Mouse (Mus musculus) natural killer cell, adult 2 months (primary cell): ENCODE measurements around the gene Wfdc17.
A peak's percentile ranks its signal among the peaks of the same experiment; 100 is the strongest.

ENCODE experiments used
- DNase-seq, 2 experiments: peaks; one replicate each; pipeline ENCODE4 v3.0.0; 2022; ENCODE audit warnings: low spot score in 2 of 2

Wfdc17 gene

DNA sequence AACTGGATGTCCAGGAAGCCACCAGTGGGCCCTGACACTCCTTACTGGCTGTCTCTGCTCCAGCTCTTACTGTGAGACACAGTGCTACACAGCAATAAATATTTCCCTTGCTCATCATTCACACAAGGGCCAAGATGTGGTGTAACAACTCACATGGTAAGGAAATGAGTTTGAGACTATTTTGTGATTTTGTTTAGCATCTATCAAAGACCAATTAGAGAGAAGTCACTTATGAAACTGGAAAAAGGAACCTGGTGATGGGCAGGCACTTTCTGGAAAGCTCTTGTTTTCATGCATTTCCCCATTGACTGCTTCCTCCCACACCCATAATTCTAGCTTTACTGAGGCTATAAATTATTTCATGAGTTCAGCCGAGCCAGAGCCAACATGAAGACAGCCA lies at the start of gene Wfdc17:
Wfdc17 (plus strand) TSS at position 287 of the 400 bp plus-strand sequence.
- no peak for DNase-seq

DNA sequence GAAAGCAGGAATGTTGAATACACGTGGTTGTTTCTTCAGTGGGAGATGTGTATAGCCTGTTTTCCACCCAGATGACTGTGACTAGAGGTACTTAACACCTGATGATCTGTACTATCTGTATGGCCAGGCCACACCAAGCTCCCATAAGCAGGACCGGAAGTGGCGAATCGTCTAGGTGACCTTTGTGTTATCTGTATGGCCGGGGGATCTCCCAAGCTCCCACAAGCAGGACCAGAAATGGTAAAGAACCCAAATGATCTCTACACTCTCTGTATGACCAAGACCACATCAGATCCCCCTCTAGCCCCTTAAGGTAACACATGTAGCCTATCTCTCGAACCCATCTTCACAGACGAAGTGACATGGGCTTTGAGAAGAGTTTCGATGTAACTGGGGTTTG lies 49.2 kb upstream of the Wfdc17 start:
- peak; percentile 68 to 85 for DNase-seq

DNA sequence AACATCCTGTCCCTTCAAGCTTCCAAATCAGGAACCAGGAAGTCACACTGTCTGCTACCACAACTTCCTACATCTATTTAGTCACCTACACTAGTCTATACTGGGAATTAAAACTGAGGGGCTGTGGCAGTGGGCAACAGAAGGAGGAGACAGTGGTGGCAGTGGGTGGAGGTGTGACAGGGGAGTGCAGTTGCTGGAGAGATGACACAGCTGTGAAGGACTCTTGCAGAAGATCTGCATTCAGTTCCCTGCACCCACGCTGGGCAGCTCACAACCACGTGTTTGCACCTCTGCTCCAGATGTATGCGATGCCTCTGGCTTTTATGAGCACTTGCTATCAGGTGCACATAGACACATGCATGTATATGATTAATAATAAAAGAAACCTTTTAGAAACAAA lies 46.3 kb upstream of the Wfdc17 start:
- DNase-seq, result peak; percentile 53 to 71

DNA sequence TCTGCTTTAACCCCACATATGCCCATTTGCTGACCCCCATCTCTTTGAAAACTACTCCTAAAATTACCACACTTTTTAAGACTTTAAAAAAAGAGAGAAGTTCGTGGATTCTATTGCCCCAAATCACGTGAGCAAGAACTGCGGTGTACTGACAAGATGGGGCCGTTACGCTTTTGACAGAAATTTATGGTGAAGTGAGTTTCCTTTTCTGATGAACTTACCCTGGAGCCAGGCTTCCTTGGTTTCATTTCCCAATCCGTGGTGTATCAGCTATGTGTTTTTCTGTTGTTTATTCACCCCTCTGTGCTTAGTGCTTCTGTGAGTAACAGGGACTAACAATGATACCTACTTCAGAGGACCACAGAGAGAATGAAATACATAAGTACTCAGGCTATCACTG lies 45.0 kb upstream of the Wfdc17 start:
- no peak for DNase-seq

DNA sequence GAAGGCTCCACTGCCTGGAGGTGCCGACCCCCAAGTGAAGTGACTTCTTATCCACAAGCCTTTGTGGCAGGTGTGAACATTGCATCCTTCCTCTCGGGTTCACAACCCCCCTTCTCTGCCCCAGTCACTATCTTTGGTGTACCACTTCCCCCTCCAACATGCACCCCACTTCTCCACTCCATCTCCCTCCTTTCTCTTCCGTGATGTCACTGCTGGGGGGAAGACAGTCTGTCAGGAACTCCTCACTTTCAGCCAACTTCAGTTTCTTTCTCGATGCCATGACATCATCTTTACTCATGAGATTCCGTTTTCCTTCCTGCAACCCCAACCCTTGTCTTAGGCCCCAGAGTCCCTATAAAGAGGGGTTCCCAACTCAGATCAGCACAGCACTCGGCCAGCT lies 41.6 kb upstream of the Wfdc17 start, which contains the start of gene Ccl4:
Ccl4 (plus strand) TSS at position 381 of the 400 bp plus-strand sequence.
- DNase-seq, result peak; percentile 82 to 91

DNA sequence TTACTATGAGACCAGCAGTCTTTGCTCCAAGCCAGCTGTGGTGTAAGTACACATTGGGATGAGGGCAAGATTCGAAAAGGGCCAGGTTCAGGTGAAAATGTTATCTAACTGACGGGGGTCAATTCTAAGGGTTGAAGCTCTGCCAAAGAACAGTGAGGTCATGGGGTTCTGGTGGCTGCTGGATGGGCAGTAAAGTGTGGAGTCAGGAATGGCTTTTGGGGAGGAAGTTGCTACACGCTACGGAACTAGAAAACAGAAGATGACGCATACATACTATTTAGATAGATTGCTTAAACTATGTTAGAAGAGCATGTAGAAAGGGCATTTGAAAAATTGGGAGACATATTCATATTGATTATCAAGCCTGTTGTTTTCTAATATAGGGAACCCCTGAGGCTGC lies 40.3 kb upstream of the Wfdc17 start:
- DNase-seq, result no peak

DNA sequence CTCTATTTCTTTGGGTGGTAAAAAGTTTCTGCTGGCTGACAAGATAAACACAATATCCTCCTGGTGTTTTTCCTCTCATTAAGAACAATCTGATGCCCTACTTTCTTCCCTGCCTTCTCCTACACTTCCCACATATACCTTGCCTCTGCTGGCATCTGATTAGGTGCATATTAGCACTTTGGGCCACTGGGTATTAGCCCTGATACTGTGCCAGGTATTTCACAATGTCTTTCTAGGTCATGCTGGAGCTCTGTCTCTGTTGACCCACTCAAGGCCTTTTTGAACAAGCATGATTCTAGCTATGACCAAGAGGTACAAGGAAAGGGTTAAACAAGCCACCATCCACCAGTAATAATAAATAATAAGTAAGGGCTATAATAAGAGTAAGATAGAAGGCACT lies 32.0 kb upstream of the Wfdc17 start:
- DNase-seq, result no peak

DNA sequence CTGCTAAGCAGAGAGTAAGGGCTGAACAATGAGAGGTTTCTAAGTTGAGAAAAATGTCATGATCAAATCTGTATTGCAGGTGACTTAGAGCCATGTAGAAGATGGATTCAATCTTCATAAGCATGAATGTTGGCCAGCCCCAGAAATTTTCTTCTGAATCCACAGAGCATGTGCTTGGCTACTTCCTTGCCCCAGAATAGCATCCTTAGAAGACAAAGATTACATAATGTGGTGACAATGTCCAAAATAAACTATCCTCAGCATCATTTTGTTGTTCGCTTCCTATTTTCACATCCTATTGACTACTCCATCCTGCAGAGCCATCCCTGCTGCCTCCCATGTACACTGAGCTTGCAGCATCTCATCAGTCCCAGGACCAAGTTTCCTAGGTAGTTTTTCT lies 28.1 kb upstream of the Wfdc17 start:
- DNase-seq, result no peak

DNA sequence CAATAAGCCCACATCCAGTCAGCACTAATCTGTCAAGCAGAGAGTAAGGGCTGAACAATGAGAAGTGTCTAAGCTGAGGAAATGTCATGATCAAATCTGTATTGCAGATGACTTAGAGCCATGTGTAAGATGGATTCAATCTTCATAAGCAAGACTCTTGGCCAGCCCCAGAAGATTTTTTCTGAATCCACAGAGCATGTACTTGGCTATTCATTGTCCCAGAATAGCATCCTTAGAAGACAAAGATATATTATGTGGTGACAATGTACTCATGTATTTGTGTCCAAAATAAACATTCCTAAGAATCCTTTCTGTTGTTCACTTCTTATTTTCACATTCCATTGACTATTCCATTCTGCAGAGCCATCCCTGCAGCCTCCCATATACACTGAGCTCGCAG lies 13.9 kb upstream of the Wfdc17 start:
- DNase-seq, result no peak

DNA sequence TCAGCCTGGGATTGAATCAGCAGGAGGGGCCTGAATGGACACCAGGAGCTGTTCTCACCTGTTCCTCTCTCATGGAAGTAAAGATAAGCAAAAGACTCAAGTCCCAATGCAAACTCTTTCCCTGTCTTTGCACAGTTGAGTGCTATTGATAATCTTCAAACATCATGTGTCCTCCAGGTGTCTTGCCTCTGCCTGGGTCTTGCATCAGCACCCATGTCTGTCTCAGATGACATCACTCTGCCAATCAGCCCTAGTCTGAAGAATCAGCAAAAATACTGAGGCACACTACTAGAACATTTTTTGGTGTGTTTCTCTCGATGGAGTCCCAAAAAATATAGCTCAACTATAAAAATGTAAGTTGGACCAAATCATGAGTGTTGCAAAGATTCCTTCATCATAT lies 11.8 kb upstream of the Wfdc17 start:
- no peak for DNase-seq

DNA sequence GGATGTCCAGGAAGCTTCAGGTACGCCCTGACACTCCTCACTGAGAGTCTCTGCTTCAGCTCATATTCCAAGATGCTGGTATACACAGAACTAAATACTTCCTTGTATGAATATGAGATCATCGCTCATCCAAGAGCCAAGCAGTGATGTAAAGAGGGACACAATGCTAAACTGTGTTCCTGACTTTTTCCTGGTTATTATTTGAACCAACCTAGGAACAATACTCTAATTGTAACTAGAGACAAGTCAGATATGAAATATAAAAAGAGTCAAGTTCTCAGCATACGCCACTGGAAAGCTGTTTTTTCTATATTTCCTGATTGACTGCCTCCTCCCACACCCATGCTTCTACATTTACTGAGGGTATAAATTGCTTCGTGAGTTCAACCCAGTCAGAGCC lies 4.9 kb downstream of the Wfdc17 start, which contains the start of gene Wfdc18:
Wfdc18 (plus strand) TSS at position 301 of the 400 bp plus-strand sequence.
- no peak for DNase-seq

DNA sequence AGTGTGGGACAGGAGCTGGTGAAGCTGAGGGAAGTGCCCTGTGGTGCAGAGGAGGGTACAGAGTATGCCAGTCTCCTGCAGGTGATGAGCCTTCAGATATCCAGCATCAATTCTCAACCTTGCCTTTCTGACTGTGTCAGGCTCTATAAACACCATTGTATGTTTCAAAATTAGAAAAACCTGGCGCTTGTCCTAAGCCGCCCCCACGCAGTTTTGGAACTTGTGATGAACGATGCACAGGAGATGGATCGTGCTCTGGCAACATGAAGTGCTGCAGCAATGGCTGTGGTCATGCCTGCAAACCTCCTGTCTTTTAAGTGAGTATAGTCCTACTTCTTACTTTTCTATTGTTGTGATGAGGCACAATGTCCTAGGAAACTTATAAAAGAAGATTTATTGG lies 5.9 kb downstream of the Wfdc17 start:
- no peak for DNase-seq

DNA sequence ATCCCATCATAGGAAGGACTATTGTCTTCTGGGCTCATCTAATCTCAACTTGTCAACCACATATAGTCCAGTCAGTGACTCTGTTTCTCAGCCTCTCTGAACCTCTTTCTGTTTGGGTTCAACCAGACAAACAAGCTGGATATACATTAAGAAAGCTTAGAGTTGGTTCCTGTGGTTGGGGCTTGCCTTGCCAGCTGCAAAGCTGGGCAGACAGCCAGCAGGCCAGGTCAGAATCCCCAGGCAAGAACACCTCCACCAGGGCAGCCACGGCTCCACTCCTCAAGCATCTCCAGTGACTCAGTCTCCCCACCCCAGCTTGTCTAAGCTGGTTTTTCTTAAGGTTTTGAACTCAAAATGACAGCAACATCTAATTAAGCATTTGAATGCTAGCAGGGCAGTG lies 8.9 kb downstream of the Wfdc17 start:
- DNase-seq, result no peak

DNA sequence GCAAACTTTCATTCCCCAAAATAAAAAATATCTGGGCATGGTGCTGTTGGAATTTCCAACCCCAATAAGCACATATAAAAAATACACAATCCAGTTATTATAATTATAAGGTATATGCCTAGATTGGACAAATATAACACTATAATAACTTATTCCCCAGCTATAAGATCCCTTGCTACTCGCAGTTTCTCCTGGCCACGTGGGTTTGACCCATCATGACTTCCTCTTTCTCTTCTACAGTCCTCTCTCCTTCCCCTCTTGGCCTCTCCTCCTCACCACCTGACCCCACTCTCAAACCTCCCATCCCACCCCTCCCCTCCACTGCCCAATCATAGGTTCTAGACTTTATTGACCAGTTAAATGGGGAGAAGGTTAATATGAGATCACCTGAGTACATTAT lies 10.1 kb downstream of the Wfdc17 start:
- DNase-seq, result no peak

DNA sequence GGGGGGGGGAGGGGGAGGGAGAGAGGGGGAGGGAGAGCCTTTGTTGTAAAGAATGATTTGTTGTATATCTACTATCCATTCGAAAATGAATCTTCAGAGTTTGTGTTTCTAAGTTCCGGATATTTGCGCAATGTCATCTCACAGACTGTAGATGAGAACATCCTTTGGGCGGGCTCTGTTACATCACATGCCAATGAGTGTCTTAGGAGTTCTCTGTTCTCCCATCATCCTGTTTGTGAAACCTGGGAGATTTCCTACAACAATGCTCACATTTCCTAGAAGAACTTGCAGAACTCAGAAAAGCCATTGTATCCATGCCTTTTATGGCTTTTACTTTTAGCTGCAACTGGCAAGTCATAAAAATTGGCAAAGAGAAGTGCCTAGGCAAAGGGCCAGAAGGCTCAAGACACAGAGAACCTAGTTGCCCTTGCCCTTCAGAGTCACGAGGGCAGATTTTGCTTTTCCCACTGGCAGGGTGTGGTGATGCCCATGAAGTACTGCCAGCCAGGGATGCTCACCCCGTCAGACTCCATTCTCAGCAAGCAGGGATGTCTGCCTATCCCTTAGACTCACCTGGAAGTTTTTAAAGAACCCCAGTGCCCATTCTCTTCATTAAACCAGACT lies 13.4 kb downstream of the Wfdc17 start:
- DNase-seq, result no peak

DNA sequence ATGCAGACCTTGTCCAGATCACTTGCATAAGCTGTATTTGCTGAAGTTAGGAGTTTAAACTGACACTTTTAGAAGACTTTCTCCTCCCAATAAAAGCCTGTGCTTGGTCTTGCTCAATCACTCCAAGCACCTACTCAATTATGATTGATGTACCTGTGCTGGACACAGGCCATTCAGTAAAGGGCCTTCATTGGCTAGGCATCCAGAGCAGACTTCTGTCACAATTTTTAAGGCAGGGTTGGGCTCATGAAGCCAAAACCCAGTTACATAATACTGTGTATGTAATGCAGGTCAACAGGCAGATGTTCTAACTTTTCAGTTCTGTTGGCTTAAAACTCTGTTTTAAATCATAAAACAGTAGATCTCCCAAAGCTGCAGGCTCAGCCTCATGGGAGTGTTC lies 17.0 kb downstream of the Wfdc17 start:
- no peak for DNase-seq

DNA sequence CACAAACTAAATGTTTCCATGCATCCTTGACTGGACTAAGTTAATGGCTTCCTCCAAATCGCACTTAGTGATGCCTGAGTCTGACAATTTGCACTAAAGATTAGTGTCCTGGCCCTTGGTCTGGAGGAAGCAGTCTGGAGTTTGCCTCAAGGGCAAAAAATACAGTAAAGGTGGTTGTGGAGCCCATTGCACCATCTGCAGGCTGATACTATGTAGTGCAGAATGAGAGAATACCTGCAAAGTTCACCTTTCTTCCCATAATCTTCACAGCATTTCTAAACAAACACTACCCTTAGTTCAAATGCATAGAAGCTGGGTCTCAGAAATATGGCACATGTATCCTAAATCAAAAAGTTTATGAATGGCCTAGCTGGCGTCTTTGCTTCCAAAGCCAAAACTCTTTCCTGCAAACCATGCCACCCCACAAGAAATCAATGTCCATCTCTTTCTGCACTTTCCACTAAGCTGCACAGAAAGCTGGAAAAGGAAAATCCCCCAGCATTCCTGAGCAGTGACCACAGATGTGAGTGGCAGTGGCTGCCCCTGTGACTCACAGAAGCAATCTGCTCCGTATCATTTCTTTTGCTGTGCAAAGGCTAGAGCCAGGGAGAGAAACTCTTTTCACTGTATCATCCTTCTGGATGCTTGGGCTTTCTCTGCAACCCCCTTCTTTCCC lies 25.1 kb downstream of the Wfdc17 start:
- DNase-seq, result peak; percentile 30 to 43

DNA sequence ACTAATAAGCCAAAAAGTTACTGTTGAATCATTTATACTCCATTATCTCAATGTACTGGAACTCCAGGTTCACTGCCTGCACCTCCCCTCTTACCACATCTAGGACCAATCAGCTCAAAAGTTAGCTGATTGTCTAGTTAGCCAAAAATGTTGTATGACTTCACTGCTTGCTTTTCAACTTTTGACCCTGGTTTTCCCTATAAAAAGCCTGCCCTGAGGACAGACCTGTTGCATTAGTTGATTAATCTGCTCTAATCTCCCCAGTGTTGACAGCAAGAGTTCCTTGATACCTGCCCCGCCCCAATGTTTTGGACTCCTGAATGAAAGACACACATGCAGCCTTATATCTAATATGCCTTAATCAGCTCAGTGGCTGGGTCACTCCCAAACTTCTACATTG lies 27.3 kb downstream of the Wfdc17 start:
- DNase-seq, result no peak

DNA sequence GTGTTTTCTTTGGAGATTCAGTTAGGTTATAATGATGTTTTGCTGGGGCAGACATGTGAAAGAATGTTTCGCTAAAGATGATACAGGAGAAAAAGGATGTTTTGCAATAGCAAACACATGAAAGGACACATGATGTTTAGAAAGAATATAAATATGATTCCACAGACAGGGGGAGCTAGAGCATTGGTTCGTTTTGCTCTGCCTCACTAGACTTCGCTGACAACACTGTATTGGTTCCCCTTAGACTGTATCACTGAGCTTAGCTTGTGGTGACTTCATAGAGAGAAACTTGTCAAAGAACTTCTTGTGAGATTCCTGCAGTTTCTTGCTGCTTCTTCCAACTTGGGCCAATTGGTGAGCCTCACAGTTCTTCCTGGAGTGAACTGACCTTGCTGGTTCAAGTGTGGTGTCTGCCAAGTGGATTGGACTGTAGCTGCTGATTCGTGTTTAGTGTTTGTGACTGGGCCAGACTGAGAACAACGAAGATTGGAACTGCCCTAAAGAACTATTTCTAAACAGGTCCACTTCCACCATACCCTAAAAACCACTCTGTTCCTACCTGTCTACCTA lies 29.4 kb downstream of the Wfdc17 start:
- no peak for DNase-seq

DNA sequence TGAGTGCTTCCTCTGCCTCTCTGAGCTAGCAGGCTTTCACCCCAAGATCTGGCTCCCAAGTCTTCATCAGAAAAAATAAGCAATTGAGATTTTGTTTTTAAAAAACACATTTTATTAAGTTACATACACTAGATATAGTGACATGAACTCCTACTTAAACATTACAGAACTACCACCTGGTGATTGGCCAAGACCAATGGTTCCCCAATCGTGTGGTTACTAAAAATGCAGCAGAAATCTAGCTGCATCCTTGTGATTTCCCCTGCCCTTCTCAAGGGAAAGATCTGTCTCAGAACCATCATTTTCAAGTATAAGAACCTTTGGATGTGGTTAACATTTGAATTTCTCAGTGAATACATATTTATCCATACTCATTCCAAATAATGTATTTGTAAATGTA lies 30.4 kb downstream of the Wfdc17 start:
- no peak for DNase-seq

DNA sequence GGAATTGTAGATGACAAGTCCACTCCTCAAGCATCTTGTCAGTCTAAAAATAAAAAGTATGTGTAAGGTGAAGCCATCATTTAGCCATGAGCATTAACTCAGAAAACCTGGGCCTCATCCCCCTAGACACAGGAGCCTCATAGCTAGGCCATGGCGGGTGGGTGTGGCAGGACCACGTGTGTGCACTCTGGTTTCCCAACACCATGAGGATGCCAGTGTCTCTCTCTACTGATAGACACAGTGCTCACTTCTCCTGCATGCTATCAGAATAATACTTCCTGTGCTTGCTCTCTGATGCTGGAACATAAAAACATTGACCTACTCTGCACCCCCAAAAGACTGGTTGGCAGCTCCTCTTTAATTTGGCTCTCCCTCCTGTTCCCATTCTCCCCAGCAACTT lies 32.1 kb downstream of the Wfdc17 start:
- DNase-seq, result no peak

DNA sequence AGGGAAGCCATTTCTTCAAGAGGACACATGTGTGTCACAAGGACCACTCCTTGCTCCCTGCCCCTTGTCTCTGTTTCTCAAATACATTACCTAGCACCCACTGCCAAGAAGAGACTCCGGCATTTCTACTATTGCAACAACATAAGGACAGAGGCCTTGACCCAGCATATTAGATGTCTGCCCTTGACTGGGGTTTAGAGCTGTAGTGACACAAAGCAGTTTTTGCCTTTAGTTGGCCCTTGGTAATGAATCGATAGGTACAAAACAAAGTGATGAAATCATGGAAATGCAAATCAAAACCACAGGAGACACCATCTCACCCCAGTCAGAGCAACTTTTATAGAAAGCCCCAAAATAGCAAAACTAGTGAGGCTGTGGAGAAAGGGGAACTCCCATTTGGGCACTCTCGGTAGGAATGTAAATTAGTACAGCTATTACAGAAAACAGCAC lies 33.3 kb downstream of the Wfdc17 start:
- peak; percentile 27 to 72 for DNase-seq

DNA sequence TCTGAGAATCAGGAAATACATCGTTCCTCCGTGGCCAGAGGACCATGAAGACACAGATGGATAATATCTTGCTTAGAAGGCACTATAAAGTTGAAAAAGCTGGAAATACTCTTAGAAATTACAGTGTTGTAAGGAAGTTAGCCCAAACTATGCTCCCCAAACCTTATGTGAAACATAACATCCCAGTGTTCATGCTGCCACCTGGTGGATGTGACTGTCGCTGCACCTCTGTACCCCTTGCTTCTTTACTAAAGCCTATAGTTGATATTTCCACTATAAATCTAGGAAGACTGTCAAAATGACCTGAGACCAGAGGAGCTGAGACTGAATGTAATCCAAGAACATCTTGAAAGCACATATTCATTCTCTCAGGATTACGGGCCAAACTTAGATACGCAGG lies 35.5 kb downstream of the Wfdc17 start:
- DNase-seq, result peak; percentile 73 to 80
